Mouse (Mus musculus) midbrain, embryonic 11.5 days (tissue): Measurements from ENCODE around the gene 4933400A11Rik. TPM values are rescaled to one million over a fixed set of nuclear protein-coding genes. Genes with fewer than 3 reads are reported as not detected.

Source experiments
- polyA plus RNA-seq: library from polyadenylated mRNA; unstranded; fragments of >200 nt; fragmentation: Nextera tagmentation; extraction: Ambion mirVana; gene quantifications from 2 replicates; pipeline ENCODE4 v1.2.1, GENCODE M21; 2014

4933400A11Rik gene
- polyA plus RNA-seq, 1 experiment from 2014 or later: not detected

Other genes starting within 250 kb of the 4933400A11Rik start
- gene Mid1, start 94.4 kb downstream of the 4933400A11Rik start, polyA plus RNA-seq: 31.5 and 37.9 TPM in 2 replicates
- 177 and 189 TPM in 2 replicates for gene Gm21887, start 230.0 kb upstream of the 4933400A11Rik start, polyA plus RNA-seq